Mouse (Mus musculus) layer of hippocampus, adult 6 months (tissue): Measurements from ENCODE around the gene Grk1. TPM values are rescaled to one million over a fixed set of nuclear protein-coding genes. Genes with fewer than 3 reads are reported as not detected.

ENCODE experiments used
- long read RNA-seq, 2 experiments: library from polyadenylated mRNA; unstranded; transcript quantifications; one replicate each; pipeline ENCODE4 v2.0.0; 2019 to 2020
- polyA plus RNA-seq: library from polyadenylated mRNA; unstranded; fragments of <200 nt; fragmentation: Nextera tagmentation; gene quantifications from 2 replicates; pipeline ENCODE4 v1.2.3, GENCODE M21; 2021

Grk1 gene
- not detected in 2 replicates for polyA plus RNA-seq
- long read RNA-seq, experiment 1, result 0 reads
- long read RNA-seq, experiment 2, result 0 reads

GRCm38 (mm10) chr8:13404666-13405131 is at the start of gene Grk1:
Gene Grk1 (plus strand): TSS chr8:13405081.

GRCm38 (mm10) chr8:13396725-13397124 is 8.2 kb upstream of the Grk1 start, which contains the start of gene Atp4b:
Gene Atp4b (minus strand): TSS chr8:13396825.

GRCm38 (mm10) chr8:13434889-13435288 is 30.0 kb downstream of the Grk1 start, which contains the start of gene Tmem255b:
Gene Tmem255b (plus strand): TSS chr8:13435189.

Other genes with a start within 250 kb of the Grk1 start
- 264 and 344 TPM in 2 replicates for gene Lamp1, start 245.9 kb upstream of the Grk1 start, polyA plus RNA-seq
- 3.8 and 5.3 TPM in 2 replicates for gene Grtp1, start 204.5 kb upstream of the Grk1 start, polyA plus RNA-seq
- not detected in 2 replicates for gene Adprhl1, start 150.9 kb upstream of the Grk1 start, polyA plus RNA-seq
- 20.3 and 22.2 TPM in 2 replicates for gene Dcun1d2, start 117.0 kb upstream of the Grk1 start, polyA plus RNA-seq
- gene Tmco3, start 116.9 kb upstream of the Grk1 start, polyA plus RNA-seq, result 26.9 and 27.5 TPM in 2 replicates
- gene Tfdp1, start 66.3 kb upstream of the Grk1 start, polyA plus RNA-seq, result 34.3 and 41.7 TPM in 2 replicates
- not detected in 2 replicates for gene Atp4b, start 8.3 kb upstream of the Grk1 start, polyA plus RNA-seq
- 6.6 and 8.3 TPM in 2 replicates for gene Tmem255b, start 30.1 kb downstream of the Grk1 start, polyA plus RNA-seq
- 42.9 and 67.0 TPM in 2 replicates for gene Gas6, start 89.4 kb downstream of the Grk1 start, polyA plus RNA-seq
- gene 1700029H14Rik, start 157.4 kb downstream of the Grk1 start, polyA plus RNA-seq, result not detected in 2 replicates